Mouse (Mus musculus) stomach, embryonic 16.5 days (tissue): ENCODE results near the gene Zfp580. TPM values are rescaled to one million over a fixed set of nuclear protein-coding genes. Genes with fewer than 3 reads are reported as not detected.
A peak's percentile ranks its signal among the peaks of the same experiment; 100 is the strongest.

Experiments used
- ATAC-seq: fragments of 200-750 bp; cut with Nextera tagmentation; 2 replicates; pipeline ENCODE4 v1.8.0; 2017; ENCODE audit warnings: moderate number of reproducible peaks, moderate TSS enrichment; ENCODE audit not compliant: insufficient read depth, low FRiP score
- H3K27ac ChIP-seq: fragments of 300-500 bp; sonication (generic); 2 replicates; pipeline ENCODE4 v1.5.1; 2014; ENCODE audit warnings: low read length
- H3K27me3 ChIP-seq: fragments of 300-500 bp; sonication (generic); 2 replicates; pipeline ENCODE4 v1.6.1; 2014; ENCODE audit warnings: low read length, control low read depth, mixed read lengths; ENCODE audit not compliant: control insufficient read depth, insufficient read depth
- H3K36me3 ChIP-seq: fragments of 300-500 bp; sonication (generic); 2 replicates; pipeline ENCODE4 v1.6.1; 2014; ENCODE audit warnings: low read length; ENCODE audit not compliant: control insufficient read depth, insufficient read depth
- H3K4me1 ChIP-seq: fragments of 300-500 bp; sonication (generic); 2 replicates; pipeline ENCODE4 v1.6.1; 2014; ENCODE audit warnings: low read length, control low read depth, mixed read lengths; ENCODE audit not compliant: control insufficient read depth, insufficient read depth
- H3K4me2 ChIP-seq: fragments of 300-500 bp; sonication (generic); 2 replicates; pipeline ENCODE4 v1.6.1; 2014; ENCODE audit warnings: low read depth, low read length, mixed read lengths
- H3K4me3 ChIP-seq: fragments of 300-500 bp; sonication (generic); replicated peaks from 2 replicates; pipeline ENCODE4 v1.5.1; 2014; ENCODE audit warnings: mild to moderate bottlenecking, low read length
- H3K9ac ChIP-seq: fragments of 300-500 bp; sonication (generic); 2 replicates; pipeline ENCODE4 v1.6.1; 2014; ENCODE audit warnings: low read length
- H3K9me3 ChIP-seq: fragments of 300-500 bp; sonication (generic); replicated peaks from 2 replicates; pipeline ENCODE4 v1.6.1; 2016; ENCODE audit warnings: low read length, control low read depth; ENCODE audit not compliant: control insufficient read depth
- WGBS: fragments of 180-500 bp; shearing (Covaris S2); extraction: QIAGEN DNeasy Blood & Tissue Kit; methylation state at CpG from one replicate; pipeline ENCODE4 v1.1.7; 2014; 5-methylcytosine and 5-hydroxymethylcytosine counted together
- polyA plus RNA-seq: library from polyadenylated mRNA; unstranded; fragments of >200 nt; fragmentation: Nextera tagmentation; extraction: Ambion mirVana; gene quantifications from 2 replicates; pipeline ENCODE4 v1.2.1, GENCODE M21; 2015

The Zfp580 gene
- polyA plus RNA-seq, 1 experiment from 2014 or later, result 19.2 TPM

GRCm38 (mm10) chr7:5044981-5045380, 6.4 kb upstream of the Zfp580 start:
- WGBS, result 61% methylated on average over 2 of the region's 2 CpGs
- no peak overlapping the region for H3K4me3 ChIP-seq
- no peak overlapping the region for H3K9ac ChIP-seq
- H3K27ac ChIP-seq, result no peak overlapping the region
- ATAC-seq, result no peak
- no peaks in the 10 kb centered on the region for H3K27me3 ChIP-seq
- H3K4me1 ChIP-seq, result no peaks in the 10 kb centered on the region
- H3K36me3 ChIP-seq, result no peaks in the 10 kb centered on the region
- H3K4me2 ChIP-seq, result no peak overlapping the region
- no peaks in the 10 kb centered on the region for H3K9me3 ChIP-seq

- peaks cover 5% of the 10 kb centered on the region; the same call in 1 of the 2 replicates for H3K4me1 ChIP-seq
- H3K27me3 ChIP-seq, result no peaks in the 10 kb centered on the region
- H3K9ac ChIP-seq, result no peak overlapping the region
- no peak overlapping the region for H3K4me3 ChIP-seq
- WGBS, result 70% methylated on average over 2 of the region's 2 CpGs
- H3K36me3 ChIP-seq, result no peaks in the 10 kb centered on the region
- H3K9me3 ChIP-seq, result no peaks in the 10 kb centered on the region
- H3K27ac ChIP-seq, result no peak overlapping the region
- ATAC-seq, result no peak
- H3K4me2 ChIP-seq, result no peak overlapping the region
Observed at GRCm38 (mm10) chr7:5046112-5046511, 5.2 kb upstream of the Zfp580 start.

- peaks cover 1% of the 10 kb centered on the region; the same call in 1 of the 2 replicates for H3K27me3 ChIP-seq
- no peak overlapping the region for H3K27ac ChIP-seq
- ATAC-seq, result no peak
- no peak overlapping the region for H3K4me2 ChIP-seq
- 17% methylated on average over 2 of the region's 2 CpGs for WGBS
- H3K4me1 ChIP-seq, result peaks cover 9% of the 10 kb centered on the region
- no peak overlapping the region for H3K9ac ChIP-seq
- H3K36me3 ChIP-seq, result no peaks in the 10 kb centered on the region
- H3K4me3 ChIP-seq, result no peak overlapping the region
- no peaks in the 10 kb centered on the region for H3K9me3 ChIP-seq
Observed at GRCm38 (mm10) chr7:5047313-5047712, 4.0 kb upstream of the Zfp580 start.

- Histone ChIP-seq H3K4me1 (peaks cover 31% of the 10 kb centered on the region), H3K4me2 (peak overlapping the region; percentile 85), H3K27ac (no peak overlapping the region), H3K36me3 (no peaks in the 10 kb centered on the region), H3K9me3 (no peaks in the 10 kb centered on the region), H3K4me3 (peak overlapping the region; percentile 65), H3K27me3 (peaks cover 43% of the 10 kb centered on the region), H3K9ac (peak overlapping the region; percentile 94)
- ATAC-seq, result no peak
- WGBS, result 3% methylated on average over 12 of the region's 12 CpGs
Observed at GRCm38 (mm10) chr7:5052438-5052837, 1.1 kb downstream of the Zfp580 start.

GRCm38 (mm10) chr7:5052931-5053343, 1.6 kb downstream of the Zfp580 start:
- H3K4me2 ChIP-seq, result peak overlapping the region; percentile 85
- no peak overlapping the region for H3K27ac ChIP-seq
- peaks cover 43% of the 10 kb centered on the region for H3K27me3 ChIP-seq
- H3K4me1 ChIP-seq, result peaks cover 31% of the 10 kb centered on the region
- WGBS, result 5% methylated on average over 45 of the region's 45 CpGs
- no peaks in the 10 kb centered on the region for H3K36me3 ChIP-seq
- no peak for ATAC-seq
- H3K9me3 ChIP-seq, result no peaks in the 10 kb centered on the region
- peak overlapping the region; percentile 65 for H3K4me3 ChIP-seq
- H3K9ac ChIP-seq, result peak overlapping the region; percentile 94

GRCm38 (mm10) chr7:5053456-5054179, 2.3 kb downstream of the Zfp580 start:
- 12% methylated on average over 32 of the region's 32 CpGs for WGBS
- H3K9me3 ChIP-seq, result no peaks in the 10 kb centered on the region
- peak overlapping the region; percentile 85 for H3K4me2 ChIP-seq
- H3K36me3 ChIP-seq, result no peaks in the 10 kb centered on the region
- peak overlapping the region; percentile 65 for H3K4me3 ChIP-seq
- peaks cover 31% of the 10 kb centered on the region for H3K4me1 ChIP-seq
- ATAC-seq, result no peak
- peaks cover 43% of the 10 kb centered on the region for H3K27me3 ChIP-seq
- no peak overlapping the region for H3K27ac ChIP-seq
- peak overlapping the region; percentile 94 for H3K9ac ChIP-seq

GRCm38 (mm10) chr7:5056651-5057263, 5.4 kb downstream of the Zfp580 start:
- Histone ChIP-seq H3K27me3 (peaks cover 43% of the 10 kb centered on the region), H3K27ac (peak overlapping the region; percentile 21; the same call in 1 of the 2 replicates)
- WGBS, result 2% methylated on average over 50 of the region's 55 CpGs

GRCm38 (mm10) chr7:5057381-5057780, 6.0 kb downstream of the Zfp580 start:
- Histone ChIP-seq H3K4me2 (peak overlapping the region; percentile 66), H3K27me3 (peaks cover 41% of the 10 kb centered on the region), H3K9ac (peak overlapping the region; percentile 76), H3K9me3 (no peaks in the 10 kb centered on the region), H3K27ac (no peak overlapping the region; the same call in 1 of the 2 replicates), H3K36me3 (no peaks in the 10 kb centered on the region), H3K4me1 (peaks cover 32% of the 10 kb centered on the region), H3K4me3 (peak overlapping the region; percentile 55)
- WGBS, result 28% methylated on average over 8 of the region's 8 CpGs
- ATAC-seq, result no peak

More at GRCm38 (mm10) chr7:5056651-5057263, 5.4 kb downstream of the Zfp580 start:
- H3K4me1 ChIP-seq, result peaks cover 36% of the 10 kb centered on the region
- ATAC-seq, result no peak
- H3K9ac ChIP-seq, result peak overlapping the region; percentile 76
- peak overlapping the region; percentile 55 for H3K4me3 ChIP-seq
- H3K9me3 ChIP-seq, result no peaks in the 10 kb centered on the region
- peak overlapping the region; percentile 66 for H3K4me2 ChIP-seq
- no peaks in the 10 kb centered on the region for H3K36me3 ChIP-seq

- no peak overlapping the region for H3K4me3 ChIP-seq
- no peaks in the 10 kb centered on the region for H3K36me3 ChIP-seq
- H3K9me3 ChIP-seq, result no peaks in the 10 kb centered on the region
- 42% methylated on average over 11 of the region's 11 CpGs for WGBS
- ATAC-seq, result no peak
- H3K9ac ChIP-seq, result peak overlapping the region; percentile 76; the same call in 1 of the 2 replicates
- H3K4me1 ChIP-seq, result peaks cover 27% of the 10 kb centered on the region
- H3K27ac ChIP-seq, result no peak overlapping the region
- peak overlapping the region; percentile 66; the same call in 1 of the 2 replicates for H3K4me2 ChIP-seq
- H3K27me3 ChIP-seq, result peaks cover 38% of the 10 kb centered on the region
Observed at GRCm38 (mm10) chr7:5057804-5058203, 6.5 kb downstream of the Zfp580 start.
